Mouse (Mus musculus) CH12.LX (cell line): ENCODE measurements around the gene Unkl. TPM values are rescaled to one million over a fixed set of nuclear protein-coding genes. Genes with fewer than 3 reads are reported as not detected.
A peak's percentile ranks its signal among the peaks of the same experiment; 100 is the strongest.

Experiments
- DNase-seq: peaks from one replicate; pipeline ENCODE4 v3.0.0-alpha.2; 2013; ENCODE audit errors: extremely low read depth
- H3K27ac ChIP-seq: 2 replicates; pipeline ENCODE4 v1.5.1; 2012; ENCODE audit warnings: low read depth, mild to moderate bottlenecking, control low read depth, moderate library complexity; ENCODE audit not compliant: insufficient read depth
- H3K27me3 ChIP-seq: replicated peaks from 2 replicates; pipeline ENCODE3; 2012; ENCODE audit warnings: inconsistent platforms
- H3K36me3 ChIP-seq, 2 experiments: replicated peaks in 1 of 2; 2 replicates each; pipeline versions ENCODE3 to v1.6.1; 2012; ENCODE audit warnings: inconsistent platforms in 1 of 2, low read length in 1 of 2, mild to moderate bottlenecking in 1 of 2, mixed read lengths in 1 of 2, moderate library complexity in 1 of 2; ENCODE audit not compliant: control insufficient read depth in 1 of 2, insufficient read depth in 1 of 2
- H3K4me1 ChIP-seq, 2 experiments: 2 replicates each; pipeline ENCODE4 v1.6.1; 2012; ENCODE audit warnings: inconsistent platforms in 1 of 2, moderate library complexity in 1 of 2; ENCODE audit not compliant: insufficient read depth in 2 of 2, control insufficient read depth in 1 of 2
- H3K4me2 ChIP-seq: 2 replicates; pipeline ENCODE4 v1.6.1; 2012; ENCODE audit warnings: low read depth, mild to moderate bottlenecking, control low read depth; ENCODE audit not compliant: poor library complexity, insufficient read depth, severe bottlenecking
- H3K4me3 ChIP-seq, 3 experiments: fragments of 150-350 bp in 1 of 3; sonication (generic) in 1 of 3; replicated peaks in 1 of 3; 2 replicates each; pipeline versions ENCODE3 to v1.5.1; 2011 to 2012; ENCODE audit warnings: low read depth in 2 of 3, low read length in 2 of 3, mild to moderate bottlenecking in 2 of 3, moderate library complexity in 2 of 3, control low read depth in 1 of 3, improper control_type of control experiment in 1 of 3, inconsistent platforms in 1 of 3, mixed read lengths in 1 of 3; ENCODE audit not compliant: poor library complexity in 1 of 3
- H3K79me2 ChIP-seq: replicated peaks from 2 replicates; pipeline ENCODE4 v1.6.1; 2012; ENCODE audit warnings: mild to moderate bottlenecking, moderate library complexity; ENCODE audit not compliant: control insufficient read depth, poor library complexity, insufficient read depth, severe bottlenecking; ENCODE audit errors: extremely low read depth
- H3K9ac ChIP-seq: 2 replicates; pipeline ENCODE4 v1.6.1; 2012; ENCODE audit warnings: low read depth, mild to moderate bottlenecking, control low read depth, moderate library complexity; ENCODE audit not compliant: insufficient read depth
- H3K9me3 ChIP-seq: replicated peaks from 2 replicates; pipeline ENCODE3; 2012; ENCODE audit warnings: low read length, inconsistent platforms, mixed read lengths
- BHLHE40 ChIP-seq: IDR thresholded peaks from 2 replicates; pipeline ENCODE4 v1.6.1; 2011; ENCODE audit warnings: mild to moderate bottlenecking, low read depth, low read length, improper control_type of control experiment
- CHD1 ChIP-seq: IDR thresholded peaks from 2 replicates; pipeline ENCODE4 v1.6.1; 2012; ENCODE audit warnings: low read depth, low read length, improper control_type of control experiment, inconsistent platforms
- CHD2 ChIP-seq: IDR thresholded peaks from 2 replicates; pipeline ENCODE4 v1.6.1; 2011; ENCODE audit warnings: low read length, improper control_type of control experiment
- ETS1 ChIP-seq: conservative IDR thresholded peaks from 2 replicates; pipeline ENCODE4 v1.6.1; 2012; ENCODE audit warnings: low read depth, mild to moderate bottlenecking, inconsistent platforms, low read length, improper control_type of control experiment, moderate library complexity
- HCFC1 ChIP-seq: IDR thresholded peaks from 2 replicates; pipeline ENCODE4 v1.6.1; 2012; ENCODE audit warnings: low read depth, mild to moderate bottlenecking, inconsistent platforms, low read length, improper control_type of control experiment
- IRF4 ChIP-seq: IDR thresholded peaks from 2 replicates; pipeline ENCODE4 v1.6.1; 2014; ENCODE audit warnings: low read depth, mild to moderate bottlenecking, inconsistent platforms, low read length, improper control_type of control experiment
- KAT2A ChIP-seq: IDR thresholded peaks from 2 replicates; pipeline ENCODE4 v1.6.1; 2012; ENCODE audit warnings: low read length, improper control_type of control experiment, inconsistent platforms; ENCODE audit not compliant: insufficient replicate concordance
- MAFK ChIP-seq: IDR thresholded peaks from 2 replicates; pipeline ENCODE4 v1.6.1; 2011; ENCODE audit warnings: low read length, improper control_type of control experiment; ENCODE audit not compliant: insufficient replicate concordance
- MAX ChIP-seq: IDR thresholded peaks from 2 replicates; pipeline ENCODE4 v1.6.1; 2011; ENCODE audit warnings: low read length, improper control_type of control experiment
- MAZ ChIP-seq: IDR thresholded peaks from 2 replicates; pipeline ENCODE4 v1.6.1; 2012; ENCODE audit warnings: low read depth, mild to moderate bottlenecking, inconsistent platforms, low read length, improper control_type of control experiment, moderate library complexity
- MYC ChIP-seq: IDR thresholded peaks from 2 replicates; pipeline ENCODE4 v1.6.1; 2011; ENCODE audit warnings: low read depth, mild to moderate bottlenecking, improper control_type of control experiment, low read length
- NRF1 ChIP-seq: IDR thresholded peaks from 2 replicates; pipeline ENCODE4 v1.6.1; 2014; ENCODE audit warnings: low read depth, mild to moderate bottlenecking, inconsistent platforms, low read length, improper control_type of control experiment, moderate library complexity
- PAX5 ChIP-seq: IDR thresholded peaks from 2 replicates; pipeline ENCODE4 v1.6.1; 2012; ENCODE audit warnings: low read length, inconsistent platforms, mixed read lengths
- POLR2A ChIP-seq: IDR thresholded peaks from 2 replicates; pipeline ENCODE4 v1.6.1; 2011; ENCODE audit warnings: low read depth, mild to moderate bottlenecking, improper control_type of control experiment, low read length
- POLR2AphosphoS2 ChIP-seq: IDR thresholded peaks from 2 replicates; pipeline ENCODE4 v1.6.1; 2011; ENCODE audit warnings: low read depth, low read length, improper control_type of control experiment
- RCOR1 ChIP-seq: conservative IDR thresholded peaks from 2 replicates; pipeline ENCODE4 v1.6.1; 2012; ENCODE audit warnings: low read depth, mild to moderate bottlenecking, inconsistent platforms, low read length, improper control_type of control experiment
- TCF12 ChIP-seq: IDR thresholded peaks from 2 replicates; pipeline ENCODE4 v1.6.1; 2014; ENCODE audit warnings: low read depth, mild to moderate bottlenecking, inconsistent platforms, low read length, improper control_type of control experiment
- UBTF ChIP-seq: IDR thresholded peaks from 2 replicates; pipeline ENCODE4 v1.6.1; 2012; ENCODE audit warnings: low read depth, mild to moderate bottlenecking, inconsistent platforms, low read length, improper control_type of control experiment, moderate library complexity
- USF1 ChIP-seq: IDR thresholded peaks from 2 replicates; pipeline ENCODE4 v1.6.1; 2014; ENCODE audit warnings: low read depth, mild to moderate bottlenecking, inconsistent platforms, low read length, improper control_type of control experiment
- ZMIZ1 ChIP-seq: IDR thresholded peaks from 2 replicates; pipeline ENCODE4 v1.6.1; 2012; ENCODE audit warnings: low read depth, mild to moderate bottlenecking, inconsistent platforms, low read length, improper control_type of control experiment
- dilution Hi-C: fragments of 300-500 bp; cut with MboI; formaldehyde crosslinking; loops from 2 replicates; pipeline ENCODE4 v1.14.3; 2020; ENCODE audit warnings: low sequenced_read_pairs; ENCODE audit not compliant: extremely low pct_unique_long_range_greater_than_20kb, extremely low pct_ligation_motif_present
- in situ Hi-C: fragments of 300-500 bp; cut with MboI; formaldehyde crosslinking; loops from 3 replicates; pipeline ENCODE4 v1.14.3; 2019; ENCODE audit warnings: low sequenced_read_pairs, low pct_ligation_motif_present, low pct_unique_long_range_greater_than_20kb, mixed read lengths
- polyA plus RNA-seq: library from polyadenylated mRNA; unstranded; fragments of >175 nt; gene quantifications from 2 replicates; pipeline ENCODE4 v1.2.1, GENCODE M21; 2012; ENCODE audit warnings: low read depth; ENCODE audit not compliant: insufficient read length
- total RNA-seq, 2 experiments: library from RNA; depleted of rRNA; stranded (reverse); fragments of 300-350 nt in 1 of 2; fragments of >200 nt in 1 of 2; gene quantifications; 2 replicates each; pipeline ENCODE4 v1.2.3; 2012 to 2014

Unkl gene
- total and polyA plus RNA-seq, 3 experiments: 12.0 to 17.2 (median 14.3) TPM

DNA sequence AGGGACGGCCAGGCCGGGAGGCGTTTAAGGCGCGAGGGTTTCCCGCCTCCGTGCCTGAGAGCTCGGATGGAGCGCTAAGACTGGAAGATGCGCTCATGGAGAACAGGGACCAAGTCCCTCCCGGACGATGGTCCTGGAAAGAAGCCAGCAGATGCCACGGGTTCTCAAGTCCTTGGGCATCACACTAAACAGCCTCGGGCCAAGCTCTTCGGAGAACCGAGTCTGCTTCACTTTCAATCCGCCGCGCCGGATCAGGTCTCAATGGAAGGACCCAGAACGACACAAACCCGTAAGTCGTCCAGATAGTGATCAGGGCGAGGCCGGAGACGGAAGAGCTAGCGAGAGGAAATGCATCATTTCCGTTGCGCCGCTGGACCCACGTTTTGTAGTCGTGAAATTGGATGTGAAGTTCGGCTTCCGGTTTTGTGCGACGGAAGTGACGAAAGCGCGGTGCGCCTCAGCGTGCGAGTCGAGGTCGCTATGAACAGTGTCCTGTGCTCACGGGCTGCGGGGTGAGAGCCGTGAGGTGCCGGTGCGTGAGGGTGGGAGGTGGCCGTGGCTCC, 4.0 kb upstream of the Unkl start, which contains the start of gene BC003965 (continued):
- TF ChIP-seq KAT2A (peak; percentile 97), ZMIZ1 (peak; percentile 89; the same call in 1 of the 2 replicates), CHD2 (peak; percentile 42; the same call in 1 of the 2 replicates), BHLHE40 (peak; percentile 87), IRF4 (peak; percentile 56; the same call in 1 of the 2 replicates), MAX (peak; percentile 97), MAFK (no peak), USF1 (no peak), POLR2A (peak; percentile 97), POLR2AphosphoS2 (peak; percentile 89; the same call in 1 of the 2 replicates), UBTF (no peak), MYC (peak; percentile 99), CHD1 (no peak), RCOR1 (peak; percentile 62; the same call in 1 of the 2 replicates), PAX5 (no peak), MAZ (no peak), TCF12 (peak; percentile 94), ETS1 (peak; percentile 40; the same call in 1 of the 2 replicates)

DNA sequence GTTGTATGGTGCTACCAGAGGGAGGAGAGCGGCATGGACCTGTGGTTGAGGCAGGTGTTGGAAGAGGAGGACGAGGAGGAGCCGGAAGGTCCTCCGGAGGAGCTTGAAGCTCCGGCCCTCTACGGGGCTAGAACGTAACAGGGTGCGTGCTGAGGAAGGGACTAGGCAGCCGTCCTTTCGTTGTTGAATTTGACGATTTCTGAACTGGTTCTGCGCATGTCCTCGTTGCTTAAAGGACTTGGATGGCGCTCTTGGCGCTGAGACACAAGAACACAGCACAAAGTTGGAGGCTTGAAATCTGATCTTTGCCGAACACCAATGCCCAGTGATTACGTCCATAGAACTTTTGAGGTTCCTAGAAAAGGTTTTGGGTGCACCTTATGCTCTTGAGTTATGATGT, 3.2 kb upstream of the Unkl start:
- H3K36me3 ChIP-seq: peaks cover 0 to 18% of the 10 kb centered on the region in 2 experiments
- H3K9ac ChIP-seq: peak overlapping the region; percentile 71
- H3K4me3 ChIP-seq: peak overlapping the region; percentile 88 to 94 (median 89)
- no peak for TF ChIP-seq HCFC1
- peak; percentile 45; the same call in 1 of the 2 replicates for TF ChIP-seq NRF1
- no peaks in the 10 kb centered on the region for H3K9me3 ChIP-seq
- no peak for DNase-seq
- in situ Hi-C loops (loop anchor here (10.0 kb wide), 1 partner anchor 90 kb away; the partner anchor contains the start of gene Ube2i), dilution Hi-C loops (no loop called here)
- H3K79me2 ChIP-seq: peaks cover 24% of the 10 kb centered on the region
- peak overlapping the region; percentile 95 for H3K4me2 ChIP-seq
- no peak overlapping the region; the same call in 1 of the 2 replicates for H3K27ac ChIP-seq
- H3K4me1 ChIP-seq: peaks cover 4 to 42% of the 10 kb centered on the region in 2 experiments; a peak in 3 of 4 replicates
- peaks cover 17% of the 10 kb centered on the region for H3K27me3 ChIP-seq
